Mouse (Mus musculus) retina, postnatal 7 days (tissue): ENCODE data around the gene Gen1.
A peak's percentile ranks its signal among the peaks of the same experiment; 100 is the strongest.

ENCODE experiments used
- DNase-seq: peaks from one replicate; pipeline ENCODE4 v3.0.0-alpha.2; 2012; ENCODE audit warnings: low read depth, low spot score

Gen1 gene

GRCm38 (mm10) chr12:11224722-11225121, 40.9 kb downstream of the Gen1 start:
- DNase-seq = no peak

- no peak for DNase-seq
Observed at GRCm38 (mm10) chr12:11223090-11223489, 42.5 kb downstream of the Gen1 start.

- DNase-seq = no peak
Observed at GRCm38 (mm10) chr12:11222566-11222965, 43.0 kb downstream of the Gen1 start.

GRCm38 (mm10) chr12:11221524-11222330, 43.9 kb downstream of the Gen1 start:
- no peak for DNase-seq

- no peak for DNase-seq
Observed at GRCm38 (mm10) chr12:11217726-11218250, 47.8 kb downstream of the Gen1 start.

GRCm38 (mm10) chr12:11216454-11216853, 49.1 kb downstream of the Gen1 start:
- no peak for DNase-seq

- no peak for DNase-seq
Observed at GRCm38 (mm10) chr12:11215555-11215954, 50.0 kb downstream of the Gen1 start.

- DNase-seq = no peak
Observed at GRCm38 (mm10) chr12:11214776-11215175, 50.8 kb downstream of the Gen1 start.

GRCm38 (mm10) chr12:11212881-11213280, 52.7 kb downstream of the Gen1 start:
- no peak for DNase-seq

GRCm38 (mm10) chr12:11210361-11210760, 55.2 kb downstream of the Gen1 start:
- DNase-seq = no peak

GRCm38 (mm10) chr12:11209636-11210035, 56.0 kb downstream of the Gen1 start:
- DNase-seq = no peak

- DNase-seq = no peak
Observed at GRCm38 (mm10) chr12:11208872-11209271, 56.7 kb downstream of the Gen1 start, which contains the start of gene Msgn1. Gene Msgn1, minus strand, starts transcription at chr12:11208972.

GRCm38 (mm10) chr12:11206321-11206720, 59.3 kb downstream of the Gen1 start:
- no peak for DNase-seq

GRCm38 (mm10) chr12:11203694-11204665, 61.6 kb downstream of the Gen1 start:
- no peak for DNase-seq

- DNase-seq = no peak
Observed at GRCm38 (mm10) chr12:11202476-11202875, 63.1 kb downstream of the Gen1 start.

GRCm38 (mm10) chr12:11200711-11201110, 64.9 kb downstream of the Gen1 start:
- DNase-seq = no peak

- DNase-seq = no peak
Observed at GRCm38 (mm10) chr12:11198551-11198950, 67.0 kb downstream of the Gen1 start.

GRCm38 (mm10) chr12:11198026-11198425, 67.6 kb downstream of the Gen1 start:
- DNase-seq = no peak

GRCm38 (mm10) chr12:11196830-11197229, 68.8 kb downstream of the Gen1 start:
- DNase-seq = no peak

- DNase-seq = peak; percentile 27
Observed at GRCm38 (mm10) chr12:11196142-11196597, 69.4 kb downstream of the Gen1 start.

- no peak for DNase-seq
Observed at GRCm38 (mm10) chr12:11195031-11195430, 70.6 kb downstream of the Gen1 start.
